Mouse (Mus musculus) megakaryocyte, adult 5-6 weeks (primary cell): Measurements from ENCODE around the gene Prkce. TPM values are rescaled to one million over a fixed set of nuclear protein-coding genes. Genes with fewer than 3 reads are reported as not detected.
A peak's percentile ranks its signal among the peaks of the same experiment; 100 is the strongest.

Source experiments
- ATAC-seq: 2 replicates; pipeline ENCODE4 v1.8.0; 2016; ENCODE audit warnings: mild to moderate bottlenecking, inconsistent platforms; ENCODE audit not compliant: poor library complexity, severe bottlenecking
- total RNA-seq, 2 experiments: library from RNA; stranded (forward) in 1 of 2; stranded (reverse) in 1 of 2; fragments of 153-499, 151-499 nt in 1 of 2; fragments of 221-1000, 200-1000 nt in 1 of 2; gene quantifications; 2 replicates each; pipeline versions ENCODE4 v1.2.3 to v1.2.4; 2015 to 2017

Prkce gene
- total RNA-seq, 2 experiments from 2014 or later: 3.5 to 8.1 TPM

- no peak for ATAC-seq
Measured at GRCm38 (mm10) chr17:86175516-86175915, 7.9 kb downstream of the Prkce start.

GRCm38 (mm10) chr17:86176722-86177121 is 9.1 kb downstream of the Prkce start:
- no peak for ATAC-seq

GRCm38 (mm10) chr17:86183788-86184187 is 16.2 kb downstream of the Prkce start:
- ATAC-seq: no peak

- ATAC-seq: peak; percentile 23
Measured at GRCm38 (mm10) chr17:86184552-86185209, 17.1 kb downstream of the Prkce start.

GRCm38 (mm10) chr17:86185584-86185983 is 18.0 kb downstream of the Prkce start:
- ATAC-seq: no peak

GRCm38 (mm10) chr17:86187777-86188176 is 20.2 kb downstream of the Prkce start:
- ATAC-seq: peak; percentile 86

- ATAC-seq: no peak
Measured at GRCm38 (mm10) chr17:86193979-86194378, 26.4 kb downstream of the Prkce start.

- ATAC-seq: no peak
Measured at GRCm38 (mm10) chr17:86194921-86195320, 27.3 kb downstream of the Prkce start.

- ATAC-seq: no peak
Measured at GRCm38 (mm10) chr17:86198496-86199465, 31.2 kb downstream of the Prkce start.

GRCm38 (mm10) chr17:86201981-86202380 is 34.4 kb downstream of the Prkce start:
- no peak for ATAC-seq

GRCm38 (mm10) chr17:86202972-86203371 is 35.4 kb downstream of the Prkce start:
- peak; percentile 47 for ATAC-seq

- ATAC-seq: no peak
Measured at GRCm38 (mm10) chr17:86203531-86204450, 36.2 kb downstream of the Prkce start.

- ATAC-seq: peak; percentile 38
Measured at GRCm38 (mm10) chr17:86206289-86206688, 38.7 kb downstream of the Prkce start.

GRCm38 (mm10) chr17:86208057-86208820 is 40.7 kb downstream of the Prkce start:
- peak; percentile 44 for ATAC-seq

GRCm38 (mm10) chr17:86208821-86209186 is 41.2 kb downstream of the Prkce start:
- no peak for ATAC-seq

- no peak for ATAC-seq
Measured at GRCm38 (mm10) chr17:86209680-86210251, 42.2 kb downstream of the Prkce start.

GRCm38 (mm10) chr17:86212204-86212603 is 44.6 kb downstream of the Prkce start:
- no peak for ATAC-seq

GRCm38 (mm10) chr17:86214285-86214684 is 46.7 kb downstream of the Prkce start:
- ATAC-seq: no peak

GRCm38 (mm10) chr17:86214741-86215140 is 47.2 kb downstream of the Prkce start:
- no peak for ATAC-seq

- peak; percentile 88 for ATAC-seq
Measured at GRCm38 (mm10) chr17:86215771-86216170, 48.2 kb downstream of the Prkce start.
